Mouse (Mus musculus): Measurements from ENCODE around the gene 4933414I15Rik.

DNA sequence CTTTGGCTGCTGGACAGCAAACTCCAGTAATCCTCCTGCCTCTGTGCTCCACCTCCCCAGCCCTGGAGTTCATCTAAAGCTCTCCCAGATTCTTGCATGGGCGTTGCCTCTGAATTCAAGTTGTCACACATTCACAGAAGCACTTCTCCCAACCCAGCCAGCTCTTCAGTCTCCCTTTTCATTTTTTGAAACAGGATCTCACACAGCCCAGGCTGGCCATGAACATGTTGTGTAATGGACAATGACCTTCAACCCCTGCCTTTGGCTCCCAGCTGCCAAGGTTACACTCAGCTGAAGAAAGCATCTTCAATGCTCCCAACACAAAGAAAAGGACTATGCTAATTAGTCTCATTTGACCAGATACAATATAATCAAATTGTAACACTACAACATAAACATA is 30.3 kb downstream of the 4933414I15Rik start:
- no peak for TF ChIP-seq CTCF (IDR thresholded peaks at IDR 0.05; ENCODE audit: control insufficient read depth, insufficient read depth, insufficient read length)
- TF ChIP-seq MYOG (IDR thresholded peaks at IDR 0.05; ENCODE audit: control insufficient read depth, extremely low read depth, insufficient read length): no peak
- TF ChIP-seq MAX (IDR thresholded peaks at IDR 0.05): no peak
- TF ChIP-seq MYOD1 (IDR thresholded peaks at IDR 0.05; ENCODE audit: control insufficient read depth, insufficient read length, low read depth): no peak
